Mouse (Mus musculus) cortical plate, adult 2 months (tissue): ENCODE data around the gene Dis3l2.

Experiments
- CTCF ChIP-seq: fragments of 200-500 bp; IDR thresholded peaks from 2 replicates; pipeline ENCODE4 v1.5.1; 2011; ENCODE audit warnings: mild to moderate bottlenecking, control low read depth, low read length; ENCODE audit not compliant: insufficient read depth; ENCODE audit errors: extremely low read depth
- POLR2A ChIP-seq: fragments of 200-500 bp; IDR thresholded peaks from 2 replicates; pipeline ENCODE4 v1.6.1; 2011; ENCODE audit warnings: mild to moderate bottlenecking, low read length, control low read depth; ENCODE audit not compliant: insufficient read depth; ENCODE audit errors: extremely low read depth

DNA sequence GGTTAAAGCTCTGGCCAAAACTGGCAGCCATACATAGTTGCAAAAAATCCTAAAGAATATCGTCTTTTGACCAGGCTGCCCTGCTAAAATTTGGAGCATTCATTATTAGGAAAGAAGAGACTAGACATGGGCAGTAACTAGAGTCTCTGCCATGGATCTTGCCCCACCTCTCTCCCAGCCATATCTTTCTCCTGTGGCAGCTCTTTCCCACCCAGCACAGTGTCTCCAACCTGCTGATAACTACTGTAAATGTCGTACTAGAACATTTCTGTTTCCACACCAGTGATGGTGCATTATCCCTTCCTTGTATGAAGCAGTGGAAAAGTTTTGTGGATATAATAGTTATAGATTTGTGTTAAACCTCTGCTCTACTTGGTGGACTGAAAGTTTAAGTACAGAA lies 147.1 kb downstream of the Dis3l2 start:
- no peak for TF ChIP-seq POLR2A
- no peak for TF ChIP-seq CTCF
